Mouse (Mus musculus): ENCODE data around the gene Gga2. TPM values are rescaled to one million over a fixed set of nuclear protein-coding genes. Genes with fewer than 3 reads are reported as not detected.

Gene Gga2
- total RNA-seq (2021), result 10 to 100 TPM; 21.4 to 28.1 TPM
- long read RNA-seq, experiment 1, full-length matches to known transcripts, result 40 of 53 reads
- long read RNA-seq, experiment 1, partial matches to known transcripts, result 10 of 53 reads
- long read RNA-seq, experiment 1, other reads (novel, unspliced or antisense), result 3 of 53 reads
- long read RNA-seq, experiment 2, full-length matches to known transcripts, result 25 of 28 reads
- long read RNA-seq, experiment 2, partial matches to known transcripts, result 1 of 28 reads
- long read RNA-seq, experiment 2, other reads (novel, unspliced or antisense), result 2 of 28 reads

DNA sequence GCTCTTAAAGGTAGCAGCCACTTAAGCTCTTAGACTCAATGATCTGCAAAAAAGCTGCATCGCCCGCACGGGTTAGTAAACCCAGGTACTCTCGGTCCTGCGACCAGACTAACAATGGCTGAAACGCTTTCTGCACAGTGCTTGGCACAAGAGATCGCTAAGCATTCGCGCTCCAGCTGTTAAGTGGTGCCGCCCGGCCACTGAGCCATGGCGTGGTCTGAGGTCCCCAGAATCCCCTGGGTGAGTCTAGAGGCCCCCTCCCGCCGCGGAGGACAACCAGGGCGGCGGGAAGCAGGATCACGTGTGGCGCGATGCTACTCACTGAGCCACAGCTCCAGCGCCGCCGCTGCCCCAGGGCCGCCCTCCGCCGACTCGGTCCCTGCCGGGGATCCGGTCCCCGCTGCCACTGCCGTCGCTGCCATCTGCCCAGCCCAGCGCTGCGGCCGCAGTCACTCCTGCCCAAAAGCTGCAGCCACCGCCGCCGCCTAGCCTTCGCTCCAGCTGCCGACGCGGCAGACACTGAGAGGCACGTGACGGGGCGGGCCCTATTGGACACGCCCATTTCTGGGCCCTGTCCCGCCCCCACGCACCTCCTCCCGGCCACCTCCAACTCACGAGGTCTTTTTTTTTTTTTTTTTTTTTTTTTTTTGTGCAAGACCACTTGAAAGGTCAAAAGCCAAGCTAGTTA lies at the start of gene Gga2:
Gene Gga2, minus strand, starts transcription at position 556 of the 688 bp plus-strand sequence.
- peak; percentile 94 for DNase-seq

DNA sequence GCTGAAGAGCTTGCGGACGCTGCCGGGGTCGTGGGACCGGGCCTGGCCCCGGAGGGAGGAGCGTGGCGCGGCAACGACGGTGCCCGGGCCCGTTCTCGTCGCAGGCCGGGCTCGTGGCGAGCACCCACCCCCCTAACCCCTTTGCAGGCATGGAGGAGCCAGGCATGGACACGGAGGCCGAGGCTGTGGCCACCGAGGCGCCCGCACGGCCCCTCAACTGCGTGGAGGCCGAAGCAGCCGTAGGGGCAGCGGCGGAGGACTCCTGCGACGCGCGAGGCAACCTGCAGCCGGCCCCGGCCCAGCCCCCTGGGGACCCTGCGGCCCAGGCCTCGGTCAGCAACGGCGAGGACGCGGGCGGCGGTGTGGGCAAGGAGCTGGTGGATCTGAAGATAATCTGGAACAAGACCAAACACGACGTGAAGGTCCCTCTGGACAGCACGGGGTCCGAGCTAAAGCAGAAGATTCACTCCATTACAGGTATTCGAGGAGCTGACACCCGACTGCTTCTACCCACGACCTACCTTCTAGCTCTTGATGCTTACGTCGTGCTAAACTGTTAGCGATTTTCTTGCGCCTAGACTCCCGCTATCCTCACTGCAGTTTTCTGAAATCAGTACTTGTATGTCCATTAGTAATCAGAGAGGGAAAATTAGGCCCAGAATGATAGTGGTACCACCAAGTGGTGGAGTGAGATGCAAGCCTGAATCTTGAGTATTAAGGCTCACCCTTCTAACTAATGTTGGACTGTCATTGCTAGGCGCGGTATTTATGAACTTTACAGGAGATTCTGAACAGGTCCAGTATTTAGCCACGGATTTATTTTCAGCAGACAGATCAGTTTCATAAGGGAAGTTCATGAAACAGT lies 46.7 kb upstream of the Gga2 start:
- DNase-seq, result peak; percentile 50

DNA sequence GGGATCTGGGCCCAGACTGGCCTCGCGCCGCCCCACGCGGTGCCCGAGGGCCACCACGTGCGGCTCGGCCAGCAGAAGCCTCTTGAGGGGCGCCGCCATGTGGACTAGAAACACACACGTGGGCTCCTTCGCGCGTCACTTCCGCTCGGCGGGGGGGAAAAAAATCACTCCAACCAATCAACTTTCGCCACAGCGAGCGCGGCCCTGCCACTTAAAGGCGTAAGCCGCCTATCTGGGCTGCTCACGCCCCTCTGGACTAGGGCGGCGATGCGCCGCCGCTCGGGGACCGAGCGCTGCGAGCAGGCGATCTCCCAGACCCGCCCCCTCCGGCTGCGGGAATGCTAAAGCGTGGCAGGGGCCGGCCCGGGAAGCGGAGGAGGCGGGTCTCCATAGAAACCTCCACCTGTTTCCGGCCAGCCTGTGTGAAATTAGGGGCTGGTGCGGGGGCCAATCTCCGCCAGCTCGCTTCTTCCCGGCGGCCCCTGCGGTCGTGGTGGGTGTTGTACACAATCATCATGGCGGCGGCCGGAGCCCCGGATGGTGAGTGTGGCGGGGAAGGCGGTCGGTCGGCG lies 46.0 kb upstream of the Gga2 start, which contains the start of the genes Ubfd1 and Ears2:
Gene Ubfd1, plus strand, starts transcription at position 231 of the 572 bp plus-strand sequence.
Gene Ears2, minus strand, starts transcription at position 319 of the 572 bp plus-strand sequence.
- peak; percentile 96 for DNase-seq

DNA sequence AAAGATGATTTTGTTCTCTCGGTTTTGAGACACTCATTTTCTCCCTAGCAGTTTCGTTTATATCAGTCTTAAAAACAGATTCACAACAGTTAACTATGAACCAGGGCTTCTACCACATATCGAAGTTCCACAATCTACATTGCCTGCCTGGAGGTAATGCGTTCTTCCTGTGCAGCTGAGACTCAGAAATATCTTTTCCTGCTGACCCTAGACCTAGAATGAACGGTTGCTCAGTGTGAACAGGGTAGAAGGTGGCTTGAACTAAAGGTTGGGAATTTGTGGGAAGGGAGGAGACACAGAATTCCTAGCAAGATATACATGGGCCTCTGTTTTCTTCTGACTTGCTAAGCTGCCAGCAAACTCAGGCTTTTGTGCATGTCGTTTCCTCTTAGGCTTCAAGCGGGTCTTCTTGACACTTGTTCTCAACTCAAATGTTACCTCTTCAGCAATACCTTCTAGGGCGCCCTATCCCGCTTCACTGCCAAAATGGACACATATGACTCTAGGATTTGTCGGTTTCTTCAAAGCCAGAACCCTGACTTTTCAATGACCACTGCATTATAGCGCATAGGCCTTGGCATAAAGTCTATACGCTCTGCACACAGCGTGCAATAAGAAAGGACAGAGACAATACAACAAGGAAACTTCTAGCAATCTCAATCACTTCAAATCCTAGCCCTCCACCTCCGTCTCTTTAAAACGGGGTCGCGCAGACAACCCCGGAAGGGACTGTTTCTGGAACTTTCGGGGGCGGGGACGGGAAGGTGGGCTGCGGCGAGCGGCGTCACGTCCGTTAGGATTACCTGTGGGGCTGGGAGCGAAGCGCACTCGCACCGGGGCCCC lies 45.3 kb upstream of the Gga2 start:
- DNase-seq, result no peak

DNA sequence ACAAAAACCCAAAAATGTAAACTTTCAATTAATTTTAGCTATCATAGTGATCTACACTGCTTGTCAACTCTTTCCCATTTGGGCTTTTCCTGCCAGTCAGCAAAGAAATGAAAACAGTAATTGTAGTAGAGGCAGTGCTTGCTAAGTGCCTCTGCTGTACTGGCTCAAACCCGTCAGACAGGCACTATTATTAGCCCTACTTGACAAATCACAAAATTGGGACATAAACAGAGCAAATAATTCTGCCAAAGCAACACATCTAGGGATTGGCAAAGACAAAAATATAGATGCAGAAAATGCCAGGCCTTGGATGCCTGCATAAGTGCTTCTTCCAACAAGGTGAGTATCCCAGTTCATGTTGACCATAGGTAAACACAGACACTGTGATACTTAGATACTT lies 44.6 kb upstream of the Gga2 start:
- no peak for DNase-seq

DNA sequence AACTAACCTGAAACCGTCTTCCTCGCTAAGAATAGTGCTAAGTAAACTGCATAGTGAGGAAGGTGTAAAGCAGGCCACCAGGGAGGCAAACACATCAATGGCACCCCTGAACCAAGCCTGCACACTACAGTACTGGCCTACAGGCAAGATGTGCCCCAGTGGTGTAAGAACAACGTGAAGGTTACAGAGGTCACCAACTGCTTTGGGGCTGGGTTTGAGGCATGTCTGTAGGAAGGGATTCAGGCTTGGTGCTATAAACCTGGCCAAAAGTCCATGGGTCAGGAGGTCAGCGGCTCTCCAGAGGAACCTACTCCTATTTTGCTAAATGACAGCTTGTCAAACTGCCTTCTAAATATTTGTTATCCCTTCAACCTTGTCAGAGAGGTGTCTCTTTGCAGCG lies 35.6 kb upstream of the Gga2 start:
- no peak for DNase-seq

DNA sequence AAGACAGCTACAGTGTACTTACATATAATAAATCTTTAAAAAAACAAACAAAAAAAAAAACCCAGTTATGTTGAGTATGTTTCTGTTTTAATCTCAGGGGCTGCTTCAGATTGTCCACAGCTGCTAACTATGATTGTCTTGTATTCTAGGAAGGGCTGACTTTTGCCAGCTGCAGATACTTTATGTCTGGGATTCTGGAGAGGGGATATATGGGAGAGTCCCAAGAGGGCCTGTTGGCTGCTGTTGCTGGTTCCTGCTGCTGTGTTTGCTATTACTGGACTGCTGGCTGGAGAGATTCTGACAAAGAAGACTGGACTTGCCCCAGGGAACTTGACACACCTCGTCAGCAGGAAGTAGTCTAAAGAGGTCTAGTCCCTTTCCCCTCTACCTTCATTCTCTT lies 29.8 kb upstream of the Gga2 start:
- DNase-seq, result no peak

DNA sequence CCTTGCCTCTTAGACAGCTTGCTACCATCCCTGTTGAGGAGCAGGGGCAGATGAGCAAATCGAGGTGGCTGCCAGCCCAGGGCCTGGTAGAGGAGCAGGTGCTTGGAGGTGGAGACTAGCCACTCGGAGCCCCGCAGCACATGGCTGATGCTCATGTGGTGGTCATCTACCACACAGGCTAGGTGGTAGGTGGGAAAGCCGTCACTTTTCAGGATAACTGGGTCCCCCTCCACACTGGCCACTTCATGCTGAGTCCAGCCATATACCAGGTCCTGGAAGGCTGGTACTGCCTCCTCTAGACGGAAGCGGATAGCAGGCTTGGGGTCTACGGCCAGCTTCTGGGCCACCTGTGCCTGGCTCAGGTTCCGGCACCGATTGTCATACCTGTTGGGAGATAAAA lies 27.2 kb upstream of the Gga2 start:
- DNase-seq, result no peak

DNA sequence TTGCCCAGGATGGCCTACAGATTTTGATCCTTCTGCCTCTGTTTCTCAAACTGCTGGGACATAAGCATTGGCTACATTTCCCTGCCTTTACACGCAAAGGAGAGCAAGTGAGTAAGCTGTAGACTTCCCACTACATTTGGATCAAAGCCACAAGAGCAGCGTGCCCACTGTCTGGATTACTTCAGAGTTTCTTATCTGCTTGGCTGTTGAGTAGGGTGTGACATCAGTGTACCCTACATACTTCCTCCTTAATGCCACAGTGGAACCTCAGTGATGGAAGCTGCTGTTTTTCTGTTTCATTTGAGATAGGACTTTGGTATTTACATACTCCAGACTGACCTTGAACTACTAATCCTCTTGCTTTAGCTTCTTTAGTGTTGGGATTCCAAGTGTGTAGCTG lies 25.8 kb upstream of the Gga2 start:
- DNase-seq, result no peak

DNA sequence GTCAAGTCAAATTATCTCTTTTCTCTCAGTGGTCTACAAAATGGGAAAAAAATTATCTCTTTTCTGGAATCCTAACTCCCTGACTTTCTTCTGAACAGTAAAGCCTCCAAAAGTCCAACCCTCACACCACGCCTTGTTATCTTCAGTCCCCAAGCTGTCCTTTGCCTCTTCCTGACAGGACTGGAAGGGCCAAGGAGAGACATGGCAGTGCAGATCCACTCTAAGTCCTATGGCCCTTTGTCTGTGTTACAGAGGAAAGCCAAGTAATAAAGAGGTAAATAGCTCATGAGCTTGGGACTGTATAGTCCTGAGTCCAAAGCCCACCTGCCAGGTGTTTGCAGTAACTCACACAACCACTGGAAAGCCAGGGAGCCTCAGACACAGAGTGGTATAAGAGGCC lies 24.7 kb upstream of the Gga2 start:
- no peak for DNase-seq

DNA sequence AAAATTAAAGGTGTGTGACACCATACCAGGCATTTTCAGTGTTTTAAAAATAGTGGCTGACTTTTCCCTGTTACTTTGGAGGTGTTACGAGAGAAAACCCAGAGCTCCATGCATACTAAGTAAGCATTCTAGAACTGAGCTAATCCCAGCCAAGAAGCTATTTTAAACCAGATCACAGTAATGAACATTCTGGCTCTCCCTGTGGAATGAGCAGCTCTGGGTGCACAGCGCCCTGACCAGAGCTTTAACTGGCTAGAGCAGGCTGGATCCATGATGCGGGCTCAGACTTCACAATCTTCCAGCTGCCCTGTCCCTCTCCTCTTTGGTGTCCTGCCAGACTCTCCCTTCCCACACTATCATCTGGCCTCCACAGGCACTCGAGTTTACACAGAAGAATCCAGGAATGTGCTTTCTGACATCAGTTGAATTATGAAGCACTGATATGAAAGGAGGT lies 24.2 kb upstream of the Gga2 start:
- DNase-seq, result peak; percentile 46

DNA sequence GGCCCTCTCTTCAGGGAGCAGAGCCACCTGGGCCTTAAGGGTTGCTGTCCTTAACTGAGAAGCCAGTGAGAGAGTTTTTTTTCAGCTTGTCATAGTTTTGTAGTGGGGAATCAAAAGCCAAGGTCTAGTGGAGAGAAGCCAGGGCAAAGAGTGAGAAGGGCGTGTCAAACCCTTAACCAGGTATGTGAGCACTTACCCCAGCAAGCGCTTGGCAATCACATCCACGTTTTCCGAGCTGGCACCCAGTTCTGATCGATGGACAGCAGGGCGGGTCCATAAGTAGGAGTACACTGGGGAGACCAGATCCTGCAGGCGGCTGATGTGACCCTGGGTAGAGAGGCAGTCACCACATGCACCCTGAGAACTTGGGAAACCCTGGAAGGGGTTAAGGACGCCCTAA lies 23.1 kb upstream of the Gga2 start:
- DNase-seq, result no peak

DNA sequence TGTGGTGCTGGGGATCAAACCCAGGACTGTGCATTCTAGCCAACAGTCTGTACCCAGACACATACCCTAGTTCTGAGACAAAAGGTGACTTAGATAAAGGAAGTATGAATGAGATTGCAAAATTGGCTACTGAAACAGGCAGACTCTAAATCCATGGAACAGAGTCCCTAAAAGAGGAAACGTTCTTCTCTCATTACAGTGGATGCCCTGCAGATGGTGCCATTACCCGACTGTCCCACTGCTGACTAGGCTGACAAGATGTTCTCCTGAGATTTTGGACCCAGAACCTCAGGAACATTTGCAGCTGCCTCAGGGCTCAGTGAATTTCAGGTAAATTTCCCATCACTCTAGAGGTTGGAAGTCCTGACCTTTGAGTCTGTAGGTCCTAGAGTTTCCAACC lies 13.3 kb upstream of the Gga2 start:
- DNase-seq, result peak; percentile 51

DNA sequence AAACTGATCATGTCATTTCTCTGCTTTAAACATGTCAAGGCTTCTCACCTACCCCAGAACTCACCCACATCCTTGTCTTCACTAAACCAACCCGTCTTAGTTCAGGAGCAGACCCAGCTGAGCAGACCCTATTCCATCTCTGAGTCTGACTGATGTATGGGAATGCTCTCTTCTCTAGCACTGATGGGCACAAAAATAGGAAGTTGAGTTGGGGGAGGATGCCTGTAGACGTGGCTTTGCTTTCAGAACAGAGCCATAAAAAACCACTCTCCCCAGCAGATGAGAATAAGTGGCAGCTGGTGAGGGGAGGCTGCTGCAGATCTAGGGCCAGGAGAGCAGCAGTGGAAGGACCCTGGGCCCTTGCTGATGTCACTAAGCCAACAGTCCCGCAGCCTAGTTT lies 12.3 kb upstream of the Gga2 start:
- DNase-seq, result no peak

DNA sequence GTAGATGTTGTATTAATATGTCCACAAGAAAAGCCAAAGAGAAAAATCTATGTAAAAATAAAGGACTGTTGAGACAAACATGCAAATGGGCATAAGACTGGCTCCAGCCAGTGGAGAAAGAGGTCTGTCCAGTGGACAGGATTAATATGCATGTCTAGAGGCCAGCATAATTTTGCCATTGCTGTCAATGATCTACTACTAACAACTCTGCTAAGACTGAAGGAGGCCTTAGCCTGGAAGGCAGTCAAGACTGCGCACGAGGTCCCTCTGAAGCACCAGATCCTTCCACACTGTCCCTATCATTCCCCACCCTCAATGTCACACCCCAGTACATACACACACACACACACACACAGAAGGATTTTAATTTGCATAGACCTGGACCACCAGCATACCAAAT lies 1.1 kb upstream of the Gga2 start:
- no peak for DNase-seq

DNA sequence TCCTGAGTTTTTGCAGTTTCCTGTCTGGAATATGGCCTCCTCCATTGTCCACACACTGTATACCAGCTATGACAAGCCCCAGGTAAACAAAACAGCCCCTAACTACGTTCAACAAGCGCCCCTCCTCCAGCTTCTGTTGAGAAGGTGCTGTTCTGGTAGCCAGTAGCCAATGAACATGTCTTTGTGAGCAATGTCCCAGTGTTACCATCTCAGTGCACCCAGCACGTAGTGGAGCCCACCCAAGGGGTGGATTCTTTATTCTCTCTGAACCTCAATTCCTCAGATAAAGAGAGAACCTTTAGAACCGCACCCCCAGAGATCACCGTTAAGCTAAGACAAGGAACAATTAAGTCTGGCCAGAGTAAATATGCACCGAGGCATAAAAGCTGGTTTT lies 752 bp downstream of the Gga2 start:
- no peak for DNase-seq

DNA sequence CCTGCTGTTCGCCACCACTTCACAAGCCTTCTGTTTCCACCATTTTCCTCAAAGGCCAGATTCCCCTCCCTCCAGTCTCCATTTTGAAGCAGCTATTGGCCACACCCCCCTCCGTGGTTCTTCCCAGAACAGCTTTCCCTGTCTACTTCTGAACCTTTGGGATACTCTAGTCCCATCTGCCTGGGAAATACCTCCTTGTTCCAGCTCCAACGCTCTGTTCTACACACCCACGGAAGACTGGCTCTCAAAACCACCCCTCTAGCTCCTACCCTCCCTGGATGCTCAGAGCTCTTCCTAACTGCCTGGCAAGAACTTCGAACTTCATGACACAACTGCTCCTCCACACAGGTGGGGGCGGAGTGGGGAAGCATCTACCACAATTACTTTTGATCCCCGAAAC lies 2.0 kb downstream of the Gga2 start:
- no peak for DNase-seq

DNA sequence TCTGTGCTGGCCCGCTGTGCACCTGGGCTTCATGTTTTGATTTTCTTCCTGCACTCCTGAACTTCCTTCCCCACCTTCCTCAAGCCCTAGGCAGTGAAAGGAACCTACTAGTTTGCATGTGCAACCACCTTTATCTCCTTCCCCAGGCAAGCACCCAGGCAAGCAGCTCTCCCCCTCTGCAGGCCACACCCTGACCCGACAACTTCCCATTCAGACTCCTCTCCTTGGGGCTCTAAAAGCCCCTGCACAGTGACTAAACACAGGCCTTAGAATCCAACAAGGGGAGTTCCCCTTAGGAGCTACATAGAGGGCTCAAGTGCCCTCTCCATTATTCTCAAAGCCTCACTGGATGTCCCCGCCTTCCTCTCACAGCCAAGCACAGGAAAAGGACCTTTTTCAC lies 2.8 kb downstream of the Gga2 start:
- no peak for DNase-seq

DNA sequence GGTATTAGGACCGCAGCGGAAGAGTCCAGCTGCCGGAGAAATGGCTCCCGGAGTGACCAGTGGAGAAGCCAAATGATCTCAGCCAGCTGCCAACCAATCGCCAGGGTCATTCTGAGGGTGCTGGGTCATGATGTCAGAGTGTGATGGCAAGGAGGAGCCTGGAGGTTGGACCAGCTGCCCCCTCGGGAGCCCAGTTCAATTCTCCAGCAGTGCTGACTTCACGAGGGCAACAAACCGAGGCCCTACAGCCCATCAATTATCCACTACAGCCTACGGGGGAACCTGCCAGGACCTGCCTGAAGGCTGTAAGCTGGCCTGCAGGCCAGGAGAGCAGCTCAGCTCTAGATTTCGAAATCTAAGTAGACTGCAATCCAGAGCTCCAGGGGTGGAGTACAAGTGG lies 5.3 kb downstream of the Gga2 start:
- DNase-seq, result peak; percentile 67

DNA sequence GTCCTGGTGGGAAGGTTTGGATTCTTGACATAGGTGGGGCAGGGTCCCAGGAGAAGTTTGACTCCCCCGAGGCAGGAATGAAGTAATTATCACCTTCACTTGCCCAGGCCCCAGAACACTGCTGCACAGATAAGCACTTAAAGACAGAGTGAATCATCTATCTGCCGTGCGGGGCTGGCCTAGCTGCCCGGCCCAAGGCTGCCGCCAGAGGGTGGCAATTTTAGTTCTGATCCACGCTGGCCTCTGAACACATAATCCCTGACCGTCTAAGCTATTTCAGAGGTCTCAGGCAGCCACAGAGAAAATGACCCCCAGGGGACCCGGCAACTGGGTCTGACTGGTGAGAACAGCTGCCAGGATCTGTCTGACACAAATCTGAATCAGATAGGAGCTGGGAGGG lies 5.9 kb downstream of the Gga2 start:
- peak; percentile 77 for DNase-seq

DNA sequence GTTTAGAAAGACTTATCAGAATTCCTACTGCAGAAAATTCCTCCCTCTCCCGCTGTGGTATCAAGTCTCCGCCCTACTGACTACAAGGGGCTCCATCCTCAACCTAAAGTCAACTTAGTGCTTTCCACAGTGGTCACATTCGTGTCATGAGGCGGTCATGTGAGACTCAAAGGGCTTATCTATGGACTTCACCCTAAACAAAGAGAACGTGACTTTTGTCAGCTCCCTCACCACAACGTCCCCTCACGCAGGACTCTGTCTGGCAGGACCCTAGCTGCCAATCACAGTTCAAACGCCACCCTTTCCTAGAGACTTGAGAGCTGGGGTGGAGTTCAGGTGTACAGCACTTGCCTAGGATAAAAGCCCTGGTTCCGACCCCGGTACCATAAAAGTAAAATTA lies 8.1 kb downstream of the Gga2 start:
- no peak for DNase-seq

DNA sequence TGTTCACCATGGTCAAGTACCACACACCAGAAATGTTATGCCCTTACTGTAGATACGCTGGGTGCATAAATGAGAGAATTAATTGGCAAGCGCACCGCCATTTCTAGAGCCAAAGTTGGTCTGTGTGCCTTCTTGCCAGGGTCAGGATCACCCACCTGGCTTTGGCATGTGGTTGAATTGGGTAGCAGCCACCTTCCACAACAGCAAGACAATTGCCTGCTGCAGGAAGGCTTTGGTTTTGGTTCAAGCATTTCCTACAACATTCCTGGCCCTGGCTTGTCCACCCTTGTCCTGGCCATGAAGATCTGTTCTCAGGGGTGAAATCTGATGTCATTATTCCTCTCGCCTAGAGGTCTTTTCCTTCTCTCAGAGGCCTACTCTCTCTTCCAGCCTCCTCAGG lies 8.7 kb downstream of the Gga2 start:
- DNase-seq, result peak; percentile 19
